Mouse (Mus musculus) embryonic facial prominence, embryonic 11.5 days (tissue): ENCODE measurements around the gene Gpr68. TPM values are rescaled to one million over a fixed set of nuclear protein-coding genes. Genes with fewer than 3 reads are reported as not detected.

Experiments
- ATAC-seq: fragments of 200-750 bp; cut with Nextera tagmentation; replicated peaks from 2 replicates; pipeline ENCODE4 v1.8.0; 2017; ENCODE audit warnings: low read depth; ENCODE audit not compliant: insufficient number of reproducible peaks, low FRiP score, low TSS enrichment
- DNase-seq: peaks from one replicate; pipeline ENCODE4 v3.0.0-alpha.2; 2015; ENCODE audit warnings: low spot score
- H3K27ac ChIP-seq: fragments of 300-500 bp; sonication (generic); replicated peaks from 2 replicates; pipeline ENCODE4 v1.5.1; 2014; ENCODE audit warnings: mild to moderate bottlenecking, low read depth, low read length, control low read depth
- H3K27me3 ChIP-seq: fragments of 300-500 bp; sonication (generic); 2 replicates; pipeline ENCODE4 v1.6.1; 2014; ENCODE audit warnings: mild to moderate bottlenecking, low read length, moderate library complexity, mixed read lengths; ENCODE audit not compliant: control insufficient read depth, insufficient read depth
- H3K36me3 ChIP-seq: fragments of 300-500 bp; sonication (generic); replicated peaks from 2 replicates; pipeline ENCODE4 v1.6.1; 2014; ENCODE audit warnings: low read depth, mild to moderate bottlenecking, low read length, moderate library complexity, mixed read lengths; ENCODE audit not compliant: control insufficient read depth, insufficient read depth
- H3K4me1 ChIP-seq: fragments of 300-500 bp; sonication (generic); 2 replicates; pipeline ENCODE4 v1.6.1; 2014; ENCODE audit warnings: low read length, mixed read lengths; ENCODE audit not compliant: control insufficient read depth, insufficient read depth
- H3K4me2 ChIP-seq: fragments of 300-500 bp; sonication (generic); 2 replicates; pipeline ENCODE4 v1.6.1; 2014; ENCODE audit warnings: low read depth, mild to moderate bottlenecking, control low read depth, low read length, moderate library complexity
- H3K4me3 ChIP-seq: fragments of 300-500 bp; sonication (generic); 2 replicates; pipeline ENCODE4 v1.5.1; 2014; ENCODE audit warnings: low read depth, low read length, control low read depth
- H3K9ac ChIP-seq: fragments of 300-500 bp; sonication (generic); replicated peaks from 2 replicates; pipeline ENCODE4 v1.6.1; 2014; ENCODE audit warnings: mild to moderate bottlenecking, control low read depth, low read length
- H3K9me3 ChIP-seq: fragments of 300-500 bp; sonication (generic); replicated peaks from 2 replicates; pipeline ENCODE4 v1.6.1; 2016; ENCODE audit warnings: mild to moderate bottlenecking, low read length, inconsistent platforms, mixed read lengths; ENCODE audit not compliant: control insufficient read depth
- WGBS: fragments of 180-500 bp; shearing (Covaris S2); extraction: QIAGEN DNeasy Blood & Tissue Kit; methylation state at CpG from one replicate; pipeline ENCODE4 v1.1.7; 2014; 5-methylcytosine and 5-hydroxymethylcytosine counted together
- polyA plus RNA-seq: library from polyadenylated mRNA; unstranded; fragments of >200 nt; fragmentation: Nextera tagmentation; extraction: Ambion mirVana; gene quantifications from 2 replicates; pipeline ENCODE4 v1.2.1, GENCODE M21; 2014

Gpr68 gene
- polyA plus RNA-seq, 1 experiment from 2014 or later = 0.08 TPM

DNA sequence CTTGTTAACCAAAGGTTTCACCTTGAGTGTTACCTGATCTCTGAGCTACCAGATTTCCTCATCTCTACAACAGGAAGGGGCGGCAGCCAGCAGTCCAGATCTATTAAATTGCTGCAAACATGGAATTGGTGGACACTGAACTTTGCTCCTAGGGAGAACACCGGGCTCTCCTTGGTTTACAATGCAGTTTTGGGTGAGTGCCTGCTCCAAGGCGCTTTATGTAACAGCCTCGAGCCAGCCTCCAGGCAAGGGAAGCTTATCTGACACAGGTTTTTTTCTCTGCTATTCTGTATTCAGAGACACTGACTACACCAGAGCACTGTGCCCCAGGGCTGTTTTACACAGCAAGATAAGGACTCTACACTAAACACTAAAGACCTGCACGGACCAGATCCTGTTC lies 26.8 kb upstream of the Gpr68 start:
- ATAC-seq (no peak), DNase-seq (no peak)
- Histone ChIP-seq H3K4me1 (no peaks in the 10 kb centered on the region), H3K27ac (no peak overlapping the region), H3K36me3 (no peaks in the 10 kb centered on the region; the same call in 1 of the 2 replicates), H3K9ac (no peak overlapping the region), H3K9me3 (no peaks in the 10 kb centered on the region), H3K27me3 (no peaks in the 10 kb centered on the region), H3K4me2 (no peak overlapping the region), H3K4me3 (no peak overlapping the region)
- WGBS = 86% methylated on average over 5 of the region's 5 CpGs

DNA sequence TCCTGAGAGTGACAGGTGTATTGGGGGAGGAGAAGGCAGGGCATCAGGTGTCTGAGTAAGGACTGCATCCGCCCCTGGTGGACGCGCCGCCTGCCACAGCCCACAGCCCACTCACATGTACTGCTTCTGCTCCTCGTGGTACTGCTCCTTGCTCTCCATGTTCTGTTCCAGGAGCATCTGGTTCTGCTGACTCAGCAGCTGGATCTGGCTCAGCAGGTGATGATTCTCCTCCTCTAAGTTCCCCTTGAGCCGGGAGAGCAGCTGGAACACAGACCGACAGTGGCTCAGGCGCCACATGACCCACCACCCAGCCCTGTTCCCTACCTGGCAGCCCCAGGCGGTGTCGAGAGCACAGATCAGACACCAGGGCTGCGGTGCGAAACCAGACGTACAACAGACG lies 23.7 kb upstream of the Gpr68 start:
- no peak overlapping the region for H3K27ac ChIP-seq
- no peaks in the 10 kb centered on the region for H3K9me3 ChIP-seq
- ATAC-seq (no peak), DNase-seq (no peak)
- no peak overlapping the region for H3K4me3 ChIP-seq
- H3K27me3 ChIP-seq = no peaks in the 10 kb centered on the region
- no peak overlapping the region for H3K9ac ChIP-seq
- H3K4me2 ChIP-seq = no peak overlapping the region
- no peaks in the 10 kb centered on the region for H3K36me3 ChIP-seq
- WGBS = 91% methylated on average over 14 of the region's 14 CpGs
- H3K4me1 ChIP-seq = no peaks in the 10 kb centered on the region

DNA sequence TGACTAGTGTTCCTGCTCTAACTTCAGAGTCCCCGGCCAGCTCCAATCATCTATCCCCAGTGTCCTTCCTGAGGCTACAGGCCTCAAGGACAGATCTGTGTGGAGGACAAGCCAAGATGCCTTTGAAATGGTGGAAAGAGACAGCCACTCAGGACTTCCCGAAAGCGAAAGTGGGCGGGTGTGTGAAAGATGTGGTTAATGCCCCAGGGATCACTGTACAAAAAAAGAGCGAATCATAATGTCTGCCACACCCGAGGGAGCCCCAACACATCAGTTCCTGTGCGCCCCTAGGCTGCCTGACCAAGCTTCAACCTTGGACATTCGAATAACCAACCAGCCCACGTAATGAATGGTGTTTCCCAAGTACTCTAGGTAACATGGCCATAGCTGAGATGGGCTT lies 20.3 kb upstream of the Gpr68 start:
- 89% methylated on average over 9 of the region's 9 CpGs for WGBS
- Histone ChIP-seq H3K27me3 (no peaks in the 10 kb centered on the region), H3K9me3 (no peaks in the 10 kb centered on the region), H3K4me3 (no peak overlapping the region), H3K9ac (no peak overlapping the region), H3K27ac (no peak overlapping the region), H3K4me1 (no peaks in the 10 kb centered on the region), H3K4me2 (no peak overlapping the region), H3K36me3 (no peaks in the 10 kb centered on the region)
- no peak for DNase-seq
- ATAC-seq = no peak

DNA sequence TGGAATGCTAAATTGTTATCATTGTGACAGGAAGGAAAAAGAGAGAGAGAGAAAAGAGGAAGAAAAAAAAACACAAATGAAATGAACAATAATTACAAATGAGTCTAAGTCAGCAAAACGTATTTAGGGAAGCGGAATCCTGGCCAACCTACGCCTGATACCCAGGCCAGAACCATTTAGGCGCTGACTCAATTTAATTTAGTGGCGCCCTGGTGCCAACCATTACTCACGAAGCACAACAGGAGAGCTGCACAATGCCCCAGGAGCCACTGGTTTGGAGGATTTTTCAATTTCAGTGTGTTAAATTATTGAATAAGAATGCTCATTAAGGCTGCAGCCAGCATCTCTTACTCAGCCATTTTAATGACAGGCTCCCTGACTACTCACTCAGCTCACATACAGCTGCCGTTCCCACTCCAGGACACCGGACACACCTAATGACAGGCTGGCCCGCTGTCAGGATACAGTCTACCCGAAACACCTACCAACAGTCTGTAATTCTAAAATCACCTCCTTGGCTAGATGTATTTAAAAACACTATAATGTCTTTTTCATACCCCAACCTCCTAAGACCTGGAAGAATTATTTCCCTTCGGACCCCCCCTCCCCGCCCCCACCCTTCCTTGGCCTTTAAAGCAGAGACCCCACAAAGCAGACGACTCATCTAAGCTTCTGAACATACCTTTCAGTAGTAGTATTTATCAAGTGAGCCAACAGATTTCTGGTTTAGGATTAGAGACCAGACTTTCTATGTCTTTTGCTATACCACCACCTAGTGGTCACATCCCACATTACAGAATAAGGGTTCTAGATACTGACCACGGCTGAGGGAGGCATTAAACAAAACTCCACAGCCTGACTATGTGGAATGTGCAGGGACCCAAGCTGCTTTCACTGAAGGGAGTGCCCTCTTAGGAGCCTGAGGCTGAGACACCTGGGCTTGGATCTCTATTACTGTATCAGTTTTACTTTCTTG lies 17.9 kb upstream of the Gpr68 start:
- H3K4me3 ChIP-seq = no peak overlapping the region
- no peaks in the 10 kb centered on the region for H3K9me3 ChIP-seq
- H3K36me3 ChIP-seq = no peaks in the 10 kb centered on the region
- no peak overlapping the region for H3K9ac ChIP-seq
- no peak overlapping the region for H3K4me2 ChIP-seq
- DNase-seq = peak; percentile 91
- 0 out of 2 replicates have a peak, but pooled peaks have one; percentile 45 for ATAC-seq
- no peaks in the 10 kb centered on the region for H3K4me1 ChIP-seq
- H3K27ac ChIP-seq = no peak overlapping the region
- H3K27me3 ChIP-seq = no peaks in the 10 kb centered on the region
- WGBS = 72% methylated on average over 14 of the region's 14 CpGs

DNA sequence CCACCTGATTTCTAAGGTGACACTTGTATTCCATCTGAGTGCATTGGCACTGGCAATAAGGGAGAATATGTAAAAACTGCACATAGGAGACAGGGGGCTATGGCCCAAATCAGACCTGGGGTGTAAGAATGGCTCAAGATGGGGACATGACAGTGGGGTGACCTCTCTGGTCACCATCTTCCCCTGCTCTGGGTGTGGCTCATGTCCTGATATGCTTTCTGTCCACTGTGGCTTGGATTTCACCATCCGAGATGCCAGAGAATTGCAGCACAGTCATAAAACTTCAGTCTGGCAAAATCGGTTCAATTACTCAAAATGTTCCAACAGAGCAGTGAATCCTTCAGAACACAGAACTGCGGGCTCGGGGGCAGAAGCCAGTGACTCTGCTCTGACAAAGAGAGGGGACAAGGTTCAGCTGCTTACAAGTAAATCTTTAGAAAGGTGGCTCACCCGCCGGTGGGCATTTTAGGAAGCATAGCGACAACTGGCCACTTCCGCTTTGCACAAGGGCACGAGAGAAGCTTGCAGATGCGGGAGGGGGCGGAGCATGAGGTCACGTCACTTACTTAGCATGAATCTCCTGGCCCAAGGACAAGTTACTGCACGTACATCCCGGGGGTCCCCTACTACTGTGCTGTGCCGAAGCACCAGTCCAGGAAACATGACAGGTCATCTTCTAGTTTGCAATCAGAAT lies 16.8 kb upstream of the Gpr68 start:
- Histone ChIP-seq H3K36me3 (no peaks in the 10 kb centered on the region), H3K4me1 (no peaks in the 10 kb centered on the region)

DNA sequence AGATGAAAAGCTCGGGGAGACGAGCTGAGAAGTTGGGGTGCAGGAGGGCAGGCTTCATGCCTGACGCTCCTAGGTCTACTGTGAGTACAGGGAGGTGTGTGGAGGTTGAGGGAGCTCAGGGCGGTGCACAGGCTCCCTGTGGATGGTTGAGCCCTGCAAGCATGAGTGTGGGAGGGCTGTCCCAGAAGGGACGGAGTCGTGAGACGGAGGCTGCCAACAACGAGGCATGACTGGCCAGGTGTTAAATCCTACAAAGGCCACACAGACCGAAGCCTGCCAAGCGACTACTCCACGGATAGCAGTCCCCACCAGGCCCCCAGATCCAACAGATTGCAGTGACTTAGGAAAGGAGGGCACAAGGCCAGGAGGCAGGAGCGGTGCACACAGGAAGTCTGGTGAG lies 2.7 kb upstream of the Gpr68 start:
- H3K4me3 ChIP-seq = no peak overlapping the region
- H3K27me3 ChIP-seq = peaks cover 3% of the 10 kb centered on the region; the same call in 1 of the 2 replicates
- DNase-seq (no peak), ATAC-seq (0 out of 2 replicates have a peak, but pooled peaks have one; percentile 29)
- no peak overlapping the region for H3K9ac ChIP-seq
- H3K9me3 ChIP-seq = no peaks in the 10 kb centered on the region
- 86% methylated on average over 12 of the region's 12 CpGs for WGBS
- no peak overlapping the region for H3K4me2 ChIP-seq
- H3K36me3 ChIP-seq = no peaks in the 10 kb centered on the region
- no peak overlapping the region for H3K27ac ChIP-seq
- no peaks in the 10 kb centered on the region for H3K4me1 ChIP-seq

More for the DNA sequence above, 16.8 kb upstream of the Gpr68 start:
- Histone ChIP-seq H3K9ac (no peak overlapping the region), H3K27ac (no peak overlapping the region), H3K4me3 (no peak overlapping the region), H3K9me3 (no peaks in the 10 kb centered on the region), H3K4me2 (no peak overlapping the region), H3K27me3 (no peaks in the 10 kb centered on the region)
- no peak for DNase-seq
- ATAC-seq = no peak
- WGBS = 82% methylated on average over 15 of the region's 15 CpGs

DNA sequence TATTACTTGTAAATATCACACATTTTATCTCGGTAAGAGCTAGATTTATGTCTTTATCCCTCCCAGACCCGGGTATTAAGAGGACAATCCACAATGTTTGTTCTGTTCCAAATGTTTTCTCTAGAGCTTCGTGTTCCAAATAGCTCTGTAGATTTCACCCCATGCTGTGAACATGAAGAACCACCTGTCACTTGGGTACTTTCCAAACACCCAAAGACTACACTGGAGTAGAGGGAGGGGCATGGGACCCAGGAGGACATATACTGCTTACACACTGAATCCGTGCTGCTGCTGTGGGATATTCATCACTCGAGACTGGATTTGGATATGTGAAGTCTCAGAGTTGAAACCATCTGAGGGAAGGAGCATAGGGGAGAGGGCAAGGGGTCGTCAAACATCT lies 1.8 kb upstream of the Gpr68 start:
- no peaks in the 10 kb centered on the region for H3K36me3 ChIP-seq
- 69% methylated on average over 6 of the region's 6 CpGs for WGBS
- H3K4me3 ChIP-seq = no peak overlapping the region
- H3K27ac ChIP-seq = no peak overlapping the region
- H3K4me1 ChIP-seq = no peaks in the 10 kb centered on the region
- no peak overlapping the region for H3K9ac ChIP-seq
- no peak for DNase-seq
- no peak overlapping the region for H3K4me2 ChIP-seq
- H3K27me3 ChIP-seq = peaks cover 3% of the 10 kb centered on the region; the same call in 1 of the 2 replicates
- ATAC-seq = no peak
- H3K9me3 ChIP-seq = no peaks in the 10 kb centered on the region
